Mouse (Mus musculus) kidney, postnatal 10 days (tissue): Measurements from ENCODE around the gene Mtif2.
"Not testable (repeated sequence)": the region's sequence is repeated elsewhere in the genome, so short reads cannot be mapped to it uniquely, and the experiment has no call there.

Source experiments
- DNase-seq: peaks from one replicate; pipeline ENCODE4 v3.0.0; 2021; ENCODE audit warnings: mixed read lengths

The Mtif2 gene

DNA sequence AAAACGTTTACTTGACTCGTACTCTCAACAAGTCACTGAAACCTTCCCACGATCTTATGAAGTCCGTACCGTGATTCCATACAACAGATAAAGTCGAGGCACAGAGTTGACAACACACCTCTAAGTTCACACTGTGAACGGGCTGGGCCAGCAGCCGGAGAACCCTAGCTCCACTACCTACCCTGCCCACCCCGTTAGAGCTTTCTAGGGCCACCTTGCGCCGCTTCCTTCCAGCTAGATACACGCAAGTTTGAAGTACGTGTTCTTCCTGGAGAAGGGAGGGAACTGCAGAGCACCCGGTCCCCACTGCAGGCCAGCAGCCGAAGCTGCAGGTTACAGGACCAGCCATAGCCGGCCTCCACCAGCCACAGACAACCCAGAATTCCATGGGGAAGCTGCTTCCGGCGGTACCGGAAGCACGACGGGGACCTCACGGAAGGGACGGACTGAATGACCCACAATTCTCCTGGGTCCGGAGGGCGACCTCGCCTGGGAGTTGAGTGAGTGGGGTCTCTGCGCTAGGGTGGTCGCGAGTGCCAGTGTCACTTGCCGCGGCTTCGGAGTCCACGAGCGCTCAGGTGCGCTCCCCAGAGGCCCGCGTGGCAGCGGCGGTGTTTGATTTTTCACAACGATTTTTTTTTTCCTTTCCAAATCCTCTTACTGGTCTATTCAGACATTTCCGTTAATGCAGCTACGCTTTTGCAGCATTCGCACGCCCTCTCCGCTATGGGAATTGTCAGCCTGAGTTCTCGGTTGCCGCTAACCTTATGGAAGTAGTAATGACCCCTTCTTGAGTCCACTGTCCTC is at the start of gene Mtif2:
Mtif2 (plus strand) TSS at position 421 of the 807 bp plus-strand sequence.
- peak; percentile 90 for DNase-seq

DNA sequence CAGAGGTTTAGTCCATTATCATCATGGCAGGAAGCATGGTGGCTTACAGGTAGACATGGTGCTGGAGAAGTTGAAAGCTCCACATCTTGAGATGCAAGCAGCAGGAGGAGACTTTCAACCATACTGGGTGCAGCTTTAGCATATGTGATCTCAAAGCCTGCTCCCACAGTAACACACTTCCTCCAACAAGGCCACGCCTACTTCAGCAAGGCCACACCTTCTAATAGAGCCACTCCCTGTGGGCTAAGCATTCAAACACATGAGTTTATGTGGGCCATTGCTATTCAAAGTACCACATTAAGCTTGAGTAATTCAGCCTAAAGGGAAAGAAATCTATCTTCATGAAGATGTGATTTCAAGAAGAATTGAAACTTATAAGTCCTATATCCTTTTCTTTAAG is 33.1 kb upstream of the Mtif2 start:
- no peak for DNase-seq

DNA sequence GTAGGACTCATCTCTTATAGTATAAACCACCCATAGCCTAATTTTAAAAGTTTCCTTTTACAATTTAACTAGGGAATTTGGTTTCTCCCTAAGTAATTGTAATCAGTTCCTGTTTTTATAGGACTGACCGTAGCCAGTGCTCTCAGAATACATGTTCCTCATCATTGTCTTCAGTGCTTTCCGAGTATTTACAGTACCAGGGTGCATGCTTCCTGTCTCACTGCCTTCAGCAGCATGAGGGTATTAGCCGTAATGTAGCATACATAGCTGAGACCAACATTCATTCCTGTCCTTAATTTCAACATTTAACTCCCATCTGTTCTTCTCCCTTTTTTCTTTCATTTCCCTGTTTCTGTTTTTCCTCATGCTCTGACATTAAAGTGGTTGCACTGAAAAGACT is 29.2 kb upstream of the Mtif2 start:
- no peak for DNase-seq

GRCm38 (mm10) chr11:29503948-29504893 is 22.0 kb upstream of the Mtif2 start:
- DNase-seq: no peak

DNA sequence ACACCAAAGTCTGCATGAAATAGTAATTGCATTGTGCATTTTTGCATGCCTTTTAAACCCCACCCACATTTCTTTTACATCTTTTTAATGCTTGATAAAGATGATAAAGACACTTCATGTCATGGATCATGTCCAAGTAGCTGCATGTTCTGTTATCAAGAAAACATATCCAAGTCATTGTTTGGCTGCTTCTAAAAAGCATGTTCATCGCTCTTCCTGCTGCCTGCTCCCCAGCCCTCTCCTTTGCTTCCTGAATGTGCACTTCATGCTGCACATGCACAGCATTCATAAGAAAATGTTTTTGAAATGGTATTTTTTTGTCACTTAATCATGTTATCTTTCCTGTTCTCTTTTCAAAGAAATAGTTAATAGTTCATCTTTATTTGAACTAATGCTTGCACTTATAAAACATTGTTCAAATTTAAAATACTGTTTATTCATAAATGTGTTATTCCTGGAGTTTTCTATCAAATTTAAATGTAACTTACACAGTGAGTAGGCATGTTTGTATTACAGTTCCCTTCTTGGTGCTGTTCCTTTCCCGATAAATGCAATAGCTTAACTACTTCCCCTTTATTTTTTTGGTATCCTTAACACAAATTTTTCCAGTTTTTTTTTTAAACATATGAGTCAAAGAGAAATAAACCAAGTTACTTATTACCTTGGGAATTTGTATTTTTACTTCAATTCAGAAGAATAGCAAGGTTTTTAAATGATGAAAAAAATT is 21.1 kb upstream of the Mtif2 start:
- no peak for DNase-seq

DNA sequence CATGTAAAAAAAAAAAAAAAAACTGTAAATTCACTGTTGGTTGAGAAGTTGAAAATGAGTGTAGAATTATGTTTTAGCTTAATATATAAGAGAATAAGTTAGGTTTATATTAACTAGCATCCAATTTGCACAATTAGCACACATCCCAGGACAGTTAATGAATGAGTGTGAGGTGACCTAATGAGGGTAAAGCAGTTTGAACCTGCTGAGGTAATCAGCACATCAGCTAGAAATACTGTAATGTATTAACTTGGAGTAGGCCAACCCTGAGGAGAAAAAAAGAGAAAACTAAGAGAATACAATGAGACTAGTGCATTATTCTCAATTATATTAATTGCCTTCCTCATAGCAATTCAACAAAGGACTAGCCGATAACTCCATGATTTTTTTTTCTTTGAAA is 16.8 kb upstream of the Mtif2 start:
- DNase-seq: no peak

DNA sequence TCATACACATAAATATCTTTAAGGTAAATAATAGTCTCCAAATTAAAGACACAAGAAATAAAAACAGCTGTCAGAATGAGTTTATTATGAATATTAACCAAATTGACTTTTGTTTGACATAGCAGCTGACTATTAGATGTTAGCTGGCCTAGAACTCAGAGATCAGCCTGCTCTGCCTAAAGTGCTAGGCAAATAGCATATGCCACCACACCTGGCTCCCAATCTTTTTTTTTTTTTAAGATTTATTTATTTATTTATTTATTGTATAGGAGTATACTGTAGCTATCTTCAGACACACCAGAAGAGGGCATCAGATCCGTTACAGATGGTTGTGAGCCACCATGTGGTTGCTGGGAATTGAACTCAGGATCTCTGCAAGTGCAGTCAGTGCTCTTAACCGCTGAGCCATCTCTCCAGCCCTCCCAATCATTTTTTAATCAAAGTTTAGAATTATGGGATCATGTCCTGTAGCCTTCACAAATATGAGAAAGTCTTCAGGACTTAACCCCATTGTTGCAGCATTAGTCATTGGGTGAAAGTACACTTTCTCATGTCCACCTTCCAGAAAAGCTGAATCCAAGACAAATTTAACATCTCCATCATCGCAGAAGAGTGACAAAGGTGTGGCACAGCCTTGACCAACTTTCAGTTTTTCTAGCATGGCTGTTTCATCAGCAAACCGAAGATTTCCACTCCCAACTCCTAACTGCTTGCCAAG is 13.2 kb upstream of the Mtif2 start:
- DNase-seq: no peak

- no peak for DNase-seq
Measured at GRCm38 (mm10) chr11:29514325-29514681, 11.9 kb upstream of the Mtif2 start.

- DNase-seq: peak; percentile 94
Measured at GRCm38 (mm10) chr11:29514682-29515412, 11.4 kb upstream of the Mtif2 start, which contains the start of gene Prorsd1. Gene Prorsd1 (minus strand): TSS chr11:29515033.

GRCm38 (mm10) chr11:29538201-29538600 is 12.0 kb downstream of the Mtif2 start:
- DNase-seq: no peak

DNA sequence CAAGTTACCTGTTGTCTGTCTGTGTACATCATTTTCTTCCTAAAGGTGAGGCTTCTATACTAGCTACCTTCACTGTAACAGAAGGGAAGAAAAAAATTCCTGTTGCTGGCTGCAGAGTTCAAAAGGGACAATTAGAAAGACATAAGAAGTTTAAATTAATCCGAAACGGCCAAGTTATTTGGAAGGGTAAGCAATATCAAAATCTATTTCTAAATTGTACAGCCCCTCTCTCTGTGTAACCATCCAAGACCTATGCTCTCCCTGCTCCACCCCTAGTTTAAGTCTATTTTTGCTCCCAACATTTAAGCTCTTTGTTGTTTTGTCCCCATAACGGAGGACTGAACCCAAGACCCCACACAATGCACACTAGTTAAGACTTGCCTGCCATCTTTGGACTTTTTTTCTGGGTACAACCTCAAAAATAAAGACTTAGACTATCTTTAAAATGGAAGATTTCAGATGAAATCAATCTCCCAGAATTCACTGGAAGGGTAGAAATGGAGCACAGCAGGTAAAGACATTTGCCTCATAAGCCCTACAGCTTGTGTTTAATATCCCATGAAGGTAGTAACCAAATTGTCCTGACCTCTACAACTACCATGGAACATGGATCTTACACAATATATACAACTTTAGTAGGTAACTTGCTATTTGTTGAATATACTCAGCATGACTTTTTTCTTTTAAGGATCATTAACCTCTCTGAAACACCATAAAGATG is 18.2 kb downstream of the Mtif2 start:
- no peak for DNase-seq

DNA sequence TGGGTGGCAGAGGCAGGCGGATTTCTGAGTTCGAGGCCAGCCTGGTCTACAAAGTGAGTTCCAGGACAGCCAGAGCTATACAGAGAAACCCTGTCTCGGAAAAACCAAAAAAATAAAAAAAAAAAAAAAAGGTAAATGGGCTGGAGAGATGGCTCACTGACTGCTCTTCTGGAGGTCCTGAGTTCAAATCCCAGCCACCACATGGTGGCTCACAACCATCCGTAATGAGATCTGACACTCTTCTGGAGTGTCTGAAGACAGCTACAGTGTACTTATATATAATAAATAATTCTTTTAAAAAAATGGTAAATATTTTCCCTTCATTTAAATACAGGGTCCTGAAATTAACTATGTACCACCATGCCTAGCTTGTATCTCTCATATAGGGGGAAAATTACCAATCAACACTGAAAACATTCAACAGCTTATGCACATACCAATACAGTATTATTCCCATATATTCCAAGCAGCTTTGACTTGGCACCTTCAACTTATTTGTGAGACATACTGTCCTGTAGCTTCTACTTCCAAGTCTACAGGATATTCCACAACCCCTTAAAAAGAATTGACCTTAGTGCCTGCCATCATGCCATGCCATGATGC is 19.0 kb downstream of the Mtif2 start:
- not testable (repeated sequence) for DNase-seq

DNA sequence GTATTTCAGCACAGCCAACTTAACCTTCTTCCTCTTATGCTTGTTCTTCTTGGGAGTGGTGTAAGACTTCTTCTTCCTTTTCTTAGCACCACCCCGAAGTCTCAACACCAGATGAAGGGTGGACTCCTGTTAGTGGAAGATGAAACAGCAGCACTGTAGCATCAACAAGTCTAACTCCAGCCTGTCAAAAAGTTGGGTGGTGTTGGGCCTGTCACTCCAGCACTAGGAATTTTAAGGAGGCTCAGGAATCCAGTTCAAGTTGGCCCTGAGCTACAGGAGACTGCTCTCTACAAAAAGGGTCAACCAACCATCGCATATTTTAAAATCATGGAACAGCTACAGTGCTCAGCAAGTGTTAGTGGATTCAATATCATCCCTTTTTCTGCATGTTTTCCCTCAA is 20.1 kb downstream of the Mtif2 start:
- not testable (repeated sequence) for DNase-seq

- no peak for DNase-seq
Measured at GRCm38 (mm10) chr11:29546762-29547161, 20.6 kb downstream of the Mtif2 start.

GRCm38 (mm10) chr11:29547249-29547751 is 21.1 kb downstream of the Mtif2 start:
- DNase-seq: no peak

GRCm38 (mm10) chr11:29547752-29548503 is 21.7 kb downstream of the Mtif2 start, which contains the start of the genes Clhc1 and Rps27a:
Gene Clhc1 (plus strand): TSS chr11:29547950.
Gene Rps27a (minus strand): TSS chr11:29548109.
- DNase-seq: peak; percentile 97

- peak; percentile 11 for DNase-seq
Measured at GRCm38 (mm10) chr11:29548504-29549424, 22.6 kb downstream of the Mtif2 start.

GRCm38 (mm10) chr11:29549425-29549778 is 23.2 kb downstream of the Mtif2 start:
- no peak for DNase-seq
